Mouse (Mus musculus): ENCODE measurements at regions not wholly inside any gene's neighbourhood (a gene's known extent, or its start where the extent isn't known, plus 50 kb on each side); places are given as distances from the start of the nearest gene placed in this dataset.

GRCm38 (mm10) chr2:123805646-123806045 lies 284.1 kb upstream of the Sema6d start:
- no peaks in the 10 kb centered on the region for H3K4me1 ChIP-seq (ENCODE audit: control insufficient read depth, insufficient read depth, low read length)
- WGBS = 77% methylated on average over 2 of the region's 2 CpGs
- ATAC-seq (ENCODE audit: insufficient number of reproducible peaks, insufficient read depth, low FRiP score, low read depth) = no peak

GRCm38 (mm10) chr2:123806370-123806769 lies 283.4 kb upstream of the Sema6d start:
- Histone ChIP-seq H3K4me2 (replicated peaks; ENCODE audit: low read depth, low read length) (no peak overlapping the region), H3K9ac (replicated peaks; ENCODE audit: low read depth, low read length) (no peak overlapping the region), H3K9me3 (ENCODE audit: control insufficient read depth, low read depth, low read length) (no peaks in the 10 kb centered on the region), H3K4me3 (ENCODE audit: low read depth, low read length) (no peak overlapping the region), H3K4me1 (ENCODE audit: control insufficient read depth, insufficient read depth, low read length) (no peaks in the 10 kb centered on the region), H3K36me3 (ENCODE audit: control insufficient read depth, insufficient read depth, low read length) (no peaks in the 10 kb centered on the region), H3K27ac (ENCODE audit: low read length) (no peak overlapping the region), H3K27me3 (ENCODE audit: control insufficient read depth, insufficient read depth, low read length) (no peaks in the 10 kb centered on the region)
- no peak for ATAC-seq (ENCODE audit: insufficient number of reproducible peaks, insufficient read depth, low FRiP score, low read depth)
- 76% methylated on average over 2 of the region's 2 CpGs for WGBS

More at GRCm38 (mm10) chr2:123805646-123806045, 284.1 kb upstream of the Sema6d start:
- Histone ChIP-seq H3K4me3 (ENCODE audit: low read depth, low read length) (no peak overlapping the region), H3K27ac (ENCODE audit: low read length) (no peak overlapping the region), H3K36me3 (ENCODE audit: control insufficient read depth, insufficient read depth, low read length) (no peaks in the 10 kb centered on the region), H3K4me2 (replicated peaks; ENCODE audit: low read depth, low read length) (no peak overlapping the region), H3K27me3 (ENCODE audit: control insufficient read depth, insufficient read depth, low read length) (no peaks in the 10 kb centered on the region), H3K9ac (replicated peaks; ENCODE audit: low read depth, low read length) (no peak overlapping the region), H3K9me3 (ENCODE audit: control insufficient read depth, low read depth, low read length) (no peaks in the 10 kb centered on the region)

GRCm38 (mm10) chr2:123813182-123813949 lies 276.4 kb upstream of the Sema6d start:
- Histone ChIP-seq H3K27ac (ENCODE audit: low read length) (no peak overlapping the region), H3K4me1 (ENCODE audit: control insufficient read depth, insufficient read depth, low read length) (no peaks in the 10 kb centered on the region), H3K36me3 (ENCODE audit: control insufficient read depth, insufficient read depth, low read length) (no peaks in the 10 kb centered on the region), H3K4me3 (ENCODE audit: low read depth, low read length) (no peak overlapping the region), H3K4me2 (replicated peaks; ENCODE audit: low read depth, low read length) (no peak overlapping the region), H3K9me3 (ENCODE audit: control insufficient read depth, low read depth, low read length) (no peaks in the 10 kb centered on the region), H3K27me3 (ENCODE audit: control insufficient read depth, insufficient read depth, low read length) (no peaks in the 10 kb centered on the region), H3K9ac (replicated peaks; ENCODE audit: low read depth, low read length) (no peak overlapping the region)
- WGBS = 65% methylated on average over 15 of the region's 15 CpGs
- peak; percentile 53; the same call in 1 of the 2 replicates for ATAC-seq (ENCODE audit: insufficient number of reproducible peaks, insufficient read depth, low FRiP score, low read depth)

- WGBS = 55% methylated on average over 3 of the region's 3 CpGs
- H3K9me3 ChIP-seq (ENCODE audit: control insufficient read depth, low read depth, low read length) = no peaks in the 10 kb centered on the region
- no peaks in the 10 kb centered on the region for H3K36me3 ChIP-seq (ENCODE audit: control insufficient read depth, insufficient read depth, low read length)
- ATAC-seq (ENCODE audit: insufficient number of reproducible peaks, insufficient read depth, low FRiP score, low read depth) = no peak
- H3K27ac ChIP-seq (ENCODE audit: low read length) = no peak overlapping the region
- no peaks in the 10 kb centered on the region for H3K27me3 ChIP-seq (ENCODE audit: control insufficient read depth, insufficient read depth, low read length)
- H3K4me1 ChIP-seq (ENCODE audit: control insufficient read depth, insufficient read depth, low read length) = no peaks in the 10 kb centered on the region
- no peak overlapping the region for H3K4me2 ChIP-seq (replicated peaks; ENCODE audit: low read depth, low read length)
- H3K9ac ChIP-seq (replicated peaks; ENCODE audit: low read depth, low read length) = no peak overlapping the region
- no peak overlapping the region for H3K4me3 ChIP-seq (ENCODE audit: low read depth, low read length)
These were observed 275.8 kb upstream of the Sema6d start for GRCm38 (mm10) chr2:123813950-123814337.

GRCm38 (mm10) chr2:123816627-123817026 lies 273.1 kb upstream of the Sema6d start:
- H3K9ac ChIP-seq (replicated peaks; ENCODE audit: low read depth, low read length) = no peak overlapping the region
- no peak overlapping the region for H3K4me3 ChIP-seq (ENCODE audit: low read depth, low read length)
- H3K36me3 ChIP-seq (ENCODE audit: control insufficient read depth, insufficient read depth, low read length) = no peaks in the 10 kb centered on the region
- H3K27ac ChIP-seq (ENCODE audit: low read length) = no peak overlapping the region
- ATAC-seq (ENCODE audit: insufficient number of reproducible peaks, insufficient read depth, low FRiP score, low read depth) = no peak
- 83% methylated on average over 2 of the region's 2 CpGs for WGBS
- no peaks in the 10 kb centered on the region for H3K9me3 ChIP-seq (ENCODE audit: control insufficient read depth, low read depth, low read length)
- no peaks in the 10 kb centered on the region for H3K27me3 ChIP-seq (ENCODE audit: control insufficient read depth, insufficient read depth, low read length)
- H3K4me2 ChIP-seq (replicated peaks; ENCODE audit: low read depth, low read length) = no peak overlapping the region
- no peaks in the 10 kb centered on the region for H3K4me1 ChIP-seq (ENCODE audit: control insufficient read depth, insufficient read depth, low read length)

- no peak for ATAC-seq (ENCODE audit: insufficient number of reproducible peaks, insufficient read depth, low FRiP score, low read depth)
- no peaks in the 10 kb centered on the region for H3K9me3 ChIP-seq (ENCODE audit: control insufficient read depth, low read depth, low read length)
- H3K4me1 ChIP-seq (ENCODE audit: control insufficient read depth, insufficient read depth, low read length) = no peaks in the 10 kb centered on the region
- H3K9ac ChIP-seq (replicated peaks; ENCODE audit: low read depth, low read length) = no peak overlapping the region
- H3K36me3 ChIP-seq (ENCODE audit: control insufficient read depth, insufficient read depth, low read length) = no peaks in the 10 kb centered on the region
- H3K4me3 ChIP-seq (ENCODE audit: low read depth, low read length) = no peak overlapping the region
- H3K27ac ChIP-seq (ENCODE audit: low read length) = no peak overlapping the region
- no peaks in the 10 kb centered on the region for H3K27me3 ChIP-seq (ENCODE audit: control insufficient read depth, insufficient read depth, low read length)
- 42% methylated on average over 1 of the region's 1 CpGs for WGBS
- no peak overlapping the region for H3K4me2 ChIP-seq (replicated peaks; ENCODE audit: low read depth, low read length)
These were observed 256.1 kb upstream of the Sema6d start for GRCm38 (mm10) chr2:123833540-123834136.
